Mouse (Mus musculus): Measurements from ENCODE around the gene Golga3. TPM values are rescaled to one million over a fixed set of nuclear protein-coding genes. Genes with fewer than 3 reads are reported as not detected.

Gene Golga3
- polyA plus RNA-seq, 1 experiment = 22.5 TPM

DNA sequence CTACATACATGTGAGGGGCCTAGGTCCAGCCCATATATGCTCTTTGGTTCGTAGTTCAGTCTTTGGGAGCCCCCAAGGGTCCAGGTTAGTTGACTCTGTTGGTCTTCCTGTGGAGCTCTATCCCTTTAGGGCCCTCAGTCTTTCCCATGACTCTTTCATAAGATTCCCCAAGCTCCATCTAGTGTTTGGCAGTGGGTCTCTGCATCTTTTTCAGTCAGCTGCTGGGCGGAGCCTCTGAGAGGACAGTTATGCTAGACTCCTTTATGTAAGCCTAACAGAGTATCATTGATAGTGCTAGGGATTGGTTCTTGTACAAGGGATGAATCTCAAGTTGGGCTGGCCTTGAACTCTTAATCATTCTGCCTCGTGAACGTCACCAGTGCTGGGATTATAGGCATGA is 43.8 kb downstream of the Golga3 start:
- no peak overlapping the region for H3K4me3 ChIP-seq (replicated peaks; ENCODE audit: insufficient read depth, low read depth, low read length)
- WGBS = 95% methylated on average over 4 of the region's 4 CpGs
- TF ChIP-seq POLR2A (IDR thresholded peaks at IDR 0.05; ENCODE audit: borderline replicate concordance, insufficient read depth, low read length) (no peak), CTCF (IDR thresholded peaks at IDR 0.05; ENCODE audit: borderline replicate concordance, insufficient read depth, low read depth, low read length) (no peak)
- peaks cover 6% of the 10 kb centered on the region; the same call in 1 of the 2 replicates for H3K4me1 ChIP-seq (ENCODE audit: control insufficient read depth, insufficient read depth, low read length)
- H3K27ac ChIP-seq (ENCODE audit: insufficient read depth, low read length) = no peak overlapping the region
- H3K27me3 ChIP-seq (ENCODE audit: control insufficient read depth, insufficient read depth, low read length) = no peaks in the 10 kb centered on the region
- no peak for DNase-seq

DNA sequence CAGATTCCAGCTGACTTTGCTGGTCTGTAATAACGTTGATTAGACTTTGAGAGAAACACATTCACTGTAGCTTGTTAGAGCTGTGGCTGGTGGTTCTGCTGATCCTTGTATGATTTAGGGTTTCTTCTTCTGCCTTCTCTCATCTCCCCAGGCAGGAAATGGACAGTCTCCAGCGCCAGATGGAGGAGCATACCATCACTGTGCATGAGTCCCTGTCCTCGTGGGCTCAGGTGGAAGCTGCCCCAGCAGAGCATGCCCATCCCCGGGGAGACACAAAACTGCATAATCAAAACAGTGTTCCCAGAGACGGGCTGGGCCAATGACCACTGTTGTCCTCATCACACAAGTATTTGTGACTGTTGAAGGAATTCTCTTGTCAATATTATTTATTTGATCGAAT is 46.3 kb downstream of the Golga3 start:
- no peak for TF ChIP-seq CTCF (IDR thresholded peaks at IDR 0.05; ENCODE audit: borderline replicate concordance, insufficient read depth, low read depth, low read length)
- peak; percentile 48; the same call in 1 of the 2 replicates for TF ChIP-seq POLR2A (IDR thresholded peaks at IDR 0.05; ENCODE audit: borderline replicate concordance, insufficient read depth, low read length)
- peak; percentile 82 to 88 for DNase-seq
- Histone ChIP-seq H3K27ac (ENCODE audit: insufficient read depth, low read length) (peak overlapping the region; percentile 64; the same call in 1 of the 2 replicates), H3K27me3 (ENCODE audit: control insufficient read depth, insufficient read depth, low read length) (no peaks in the 10 kb centered on the region), H3K4me1 (ENCODE audit: control insufficient read depth, insufficient read depth, low read length) (peaks cover 6% of the 10 kb centered on the region; the same call in 1 of the 2 replicates), H3K4me3 (replicated peaks; ENCODE audit: insufficient read depth, low read depth, low read length) (no peak overlapping the region)
- WGBS = 30% methylated on average over 6 of the region's 6 CpGs

GRCm38 (mm10) chr5:110225056-110225455 is 48.6 kb downstream of the Golga3 start:
- no peak for TF ChIP-seq CTCF (IDR thresholded peaks at IDR 0.05; ENCODE audit: borderline replicate concordance, insufficient read depth, low read depth, low read length)
- peaks cover 6% of the 10 kb centered on the region; the same call in 1 of the 2 replicates for H3K4me1 ChIP-seq (ENCODE audit: control insufficient read depth, insufficient read depth, low read length)
- no peaks in the 10 kb centered on the region for H3K27me3 ChIP-seq (ENCODE audit: control insufficient read depth, insufficient read depth, low read length)
- H3K4me3 ChIP-seq (replicated peaks; ENCODE audit: insufficient read depth, low read depth, low read length) = no peak overlapping the region
- no peak for DNase-seq
- WGBS = 61% methylated on average over 3 of the region's 3 CpGs
- no peak overlapping the region for H3K27ac ChIP-seq (ENCODE audit: insufficient read depth, low read length)

- Histone ChIP-seq H3K4me1 (ENCODE audit: control insufficient read depth, insufficient read depth, low read length) (peaks cover 3% of the 10 kb centered on the region; the same call in 1 of the 2 replicates), H3K27me3 (ENCODE audit: control insufficient read depth, insufficient read depth, low read length) (no peaks in the 10 kb centered on the region), H3K4me3 (replicated peaks; ENCODE audit: insufficient read depth, low read depth, low read length) (no peak overlapping the region), H3K27ac (ENCODE audit: insufficient read depth, low read length) (no peak overlapping the region)
- no peak for TF ChIP-seq CTCF (IDR thresholded peaks at IDR 0.05; ENCODE audit: borderline replicate concordance, insufficient read depth, low read depth, low read length)
- TF ChIP-seq POLR2A (IDR thresholded peaks at IDR 0.05; ENCODE audit: borderline replicate concordance, insufficient read depth, low read length) = no peak
- no peak for DNase-seq
- WGBS = 55% methylated on average over 1 of the region's 1 CpGs
Observed at GRCm38 (mm10) chr5:110227336-110227883, 50.9 kb downstream of the Golga3 start.

DNA sequence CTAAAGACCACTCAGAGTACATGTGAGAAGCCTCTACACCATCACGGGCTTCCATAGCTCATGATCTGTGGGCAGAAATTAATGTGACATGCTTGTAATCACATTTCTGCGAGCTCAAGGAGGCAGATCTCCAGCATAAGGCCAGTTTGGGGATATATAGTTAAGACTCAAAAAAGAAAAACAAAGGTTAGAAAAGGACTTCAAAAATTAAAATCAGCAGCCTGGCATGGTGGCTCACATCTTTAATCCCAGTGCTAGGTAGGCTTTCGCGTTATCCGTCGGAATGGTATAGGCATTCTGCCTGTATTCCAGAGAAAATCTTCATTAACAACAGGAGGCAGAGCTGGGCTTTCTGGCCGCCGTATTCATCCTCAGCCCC is 53.9 kb downstream of the Golga3 start:
- DNase-seq = no peak
- Histone ChIP-seq H3K27ac (ENCODE audit: insufficient read depth, low read length) (peak overlapping the region; percentile 96), H3K27me3 (ENCODE audit: control insufficient read depth, insufficient read depth, low read length) (no peaks in the 10 kb centered on the region), H3K4me1 (ENCODE audit: control insufficient read depth, insufficient read depth, low read length) (peaks cover 10% of the 10 kb centered on the region), H3K4me3 (replicated peaks; ENCODE audit: insufficient read depth, low read depth, low read length) (peak overlapping the region; percentile 93)
- whole genome bisulfite sequencing = 1% methylated on average over 8 of the region's 8 CpGs
- no peak for TF ChIP-seq POLR2A (IDR thresholded peaks at IDR 0.05; ENCODE audit: borderline replicate concordance, insufficient read depth, low read length)
- TF ChIP-seq CTCF (IDR thresholded peaks at IDR 0.05; ENCODE audit: borderline replicate concordance, insufficient read depth, low read depth, low read length) = no peak

- under 1% methylated on average over 81 of the region's 81 CpGs for WGBS
- peaks cover 10% of the 10 kb centered on the region for H3K4me1 ChIP-seq (ENCODE audit: control insufficient read depth, insufficient read depth, low read length)
- H3K4me3 ChIP-seq (replicated peaks; ENCODE audit: insufficient read depth, low read depth, low read length) = peak within 1 kb of the TSS; percentile 93
- H3K27me3 ChIP-seq (ENCODE audit: control insufficient read depth, insufficient read depth, low read length) = no peaks in the 10 kb centered on the region
- TF ChIP-seq CTCF (IDR thresholded peaks at IDR 0.05; ENCODE audit: borderline replicate concordance, insufficient read depth, low read depth, low read length) = no peak
- TF ChIP-seq POLR2A (IDR thresholded peaks at IDR 0.05; ENCODE audit: borderline replicate concordance, insufficient read depth, low read length) = peak; percentile 89
- peak within 1 kb of the TSS; percentile 96 for H3K27ac ChIP-seq (ENCODE audit: insufficient read depth, low read length)
- DNase-seq = peak; percentile 91 to 95
Observed at GRCm38 (mm10) chr5:110230780-110231461, 54.4 kb downstream of the Golga3 start, which contains the start of gene Ankle2. TSS of gene Ankle2 (plus strand) at chr5:110231004.

GRCm38 (mm10) chr5:110231638-110232037 is 55.1 kb downstream of the Golga3 start:
- Histone ChIP-seq H3K4me1 (ENCODE audit: control insufficient read depth, insufficient read depth, low read length) (peaks cover 10% of the 10 kb centered on the region), H3K27me3 (ENCODE audit: control insufficient read depth, insufficient read depth, low read length) (no peaks in the 10 kb centered on the region), H3K4me3 (replicated peaks; ENCODE audit: insufficient read depth, low read depth, low read length) (peak overlapping the region; percentile 93), H3K27ac (ENCODE audit: insufficient read depth, low read length) (no peak overlapping the region)
- no peak for DNase-seq
- WGBS = 36% methylated on average over 13 of the region's 13 CpGs
- TF ChIP-seq POLR2A (IDR thresholded peaks at IDR 0.05; ENCODE audit: borderline replicate concordance, insufficient read depth, low read length) (no peak), CTCF (IDR thresholded peaks at IDR 0.05; ENCODE audit: borderline replicate concordance, insufficient read depth, low read depth, low read length) (no peak)

GRCm38 (mm10) chr5:110232346-110232745 is 55.8 kb downstream of the Golga3 start:
- Histone ChIP-seq H3K27ac (ENCODE audit: insufficient read depth, low read length) (no peak overlapping the region), H3K4me1 (ENCODE audit: control insufficient read depth, insufficient read depth, low read length) (peaks cover 10% of the 10 kb centered on the region), H3K27me3 (ENCODE audit: control insufficient read depth, insufficient read depth, low read length) (no peaks in the 10 kb centered on the region), H3K4me3 (replicated peaks; ENCODE audit: insufficient read depth, low read depth, low read length) (peak overlapping the region; percentile 27)
- DNase-seq = no peak
- WGBS = 85% methylated on average over 6 of the region's 6 CpGs
- TF ChIP-seq POLR2A (IDR thresholded peaks at IDR 0.05; ENCODE audit: borderline replicate concordance, insufficient read depth, low read length) (no peak), CTCF (IDR thresholded peaks at IDR 0.05; ENCODE audit: borderline replicate concordance, insufficient read depth, low read depth, low read length) (no peak)

All from cerebellum, adult 2 months (tissue).